Mouse (Mus musculus): Measurements from ENCODE around the gene Sec63.

DNA sequence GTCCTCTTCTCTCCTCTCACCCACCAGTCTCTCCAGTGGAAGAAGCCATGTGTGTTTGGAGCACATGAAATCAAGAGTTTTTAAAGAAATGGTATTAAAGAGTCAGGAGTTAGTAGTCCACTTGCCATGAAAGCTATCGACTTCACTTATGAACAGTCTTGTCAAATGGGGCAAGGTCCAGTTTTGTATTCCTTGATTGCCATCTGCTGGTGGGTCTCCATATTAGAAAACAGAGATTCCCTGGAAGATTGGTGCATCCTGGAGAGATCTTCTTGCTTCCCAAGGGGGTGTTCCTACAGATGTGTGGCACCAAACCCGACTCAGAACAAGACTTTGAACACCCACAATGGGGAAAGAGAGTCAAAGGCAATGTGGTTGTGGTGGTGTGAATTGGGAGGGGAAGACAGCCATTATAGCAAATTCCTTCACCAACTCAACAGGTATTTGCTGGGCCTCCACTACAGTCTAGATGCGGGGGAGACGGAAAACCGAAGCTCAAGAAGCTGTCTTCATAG lies 26.7 kb upstream of the Sec63 start:
- TF ChIP-seq CTCF (IDR thresholded peaks at IDR 0.05; ENCODE audit: control insufficient read depth, insufficient read depth, low read length) = no peak
- TF ChIP-seq POLR2A (IDR thresholded peaks at IDR 0.05; ENCODE audit: borderline replicate concordance, control insufficient read depth, low read depth, low read length) = no peak
